In genomic region chr15:82354126-82354945, GRCm38 (mm10) we compare ENCODE assay signal across 8 mouse cellular contexts. TPM values are rescaled to one million over a fixed set of nuclear protein-coding genes. Genes with fewer than 3 reads are reported as not detected.
DNase-seq lines count a peak whose midpoint lies in the region; ATAC-seq lines count a peak whose summit lies in the region.

Ndufa6 (minus strand) TSS chr15:82354322.

- ATAC-seq in inflammation-experienced regulatory T-cells, adult 6 months: peak; percentile 98
- peak; percentile 95 for ATAC-seq in megakaryocyte-erythroid progenitor cell, adult 5-6 weeks (replicated peaks; ENCODE audit: low FRiP score, low TSS enrichment, poor library complexity, severe bottlenecking)

- DNase-seq in adrenal gland, adult (ENCODE audit: inconsistent age in 2 of 2, low spot score in 1 of 2): peak; percentile 98
- DNase-seq in embryo, embryonic 10.5 days (ENCODE audit: low spot score): peak; percentile 98
- DNase-seq in gastrocnemius, postnatal 14 days: peak; percentile 98
- peak; percentile 97 to 98 for DNase-seq in left cerebral cortex, postnatal 10 days (ENCODE audit: extremely low spot score in 1 of 2, low spot score in 2 of 2)
- peak; percentile 96 for DNase-seq in right cerebral cortex, postnatal 25 days
- peak; percentile 96 to 98 for DNase-seq in urinary bladder, postnatal 4 days (ENCODE audit: low spot score in 2 of 2)

- intact Hi-C loops in gastrocnemius, postnatal 14 days (cut with DNase I; ENCODE audit: low total_unique reads): no loop called here
- intact Hi-C loops in left cerebral cortex, postnatal 10 days (cut with DNase I): loop anchor here (2.0 kb wide), 1 partner anchor 62 kb away; no protein-coding TSS in a partner anchor

RNA-seq across cellular contexts. Expression of gene Ndufa6, which starts in this region (rescaled TPM):
- total RNA-seq in gastrocnemius, postnatal 14 days (2021): 100 to 1,000 TPM; 417 to 454 TPM
- 100 to 1,000 TPM; 393 to 568 (median 531) TPM for polyA plus RNA-seq in inflammation-experienced regulatory T-cells, adult 6 months (2017; shearing (Covaris generic))
- 100 to 1,000 TPM; 167 to 200 TPM for total RNA-seq in left cerebral cortex, postnatal 10 days (2021)
- total RNA-seq in megakaryocyte-erythroid progenitor cell, adult 5-6 weeks (2014; fragmentation: Nextera tagmentation): 273 and 274 TPM in 2 replicates
- 71.1 and 145 TPM in 2 replicates for total RNA-seq in megakaryocyte-erythroid progenitor cell, adult 5-6 weeks (2017)

Comparison
In these comparisons a context has a peak if more than half of its experiments do, and no peak if none do; other contexts are left out.
1. Peak in every context shown above with its lines: DNase-seq and ATAC-seq.